Mouse (Mus musculus) Patski (cell line): ENCODE measurements around the gene Bnip3. TPM values are rescaled to one million over a fixed set of nuclear protein-coding genes. Genes with fewer than 3 reads are reported as not detected.

Experiments
- ATAC-seq: fragments of 100-300 bp; one replicate; pipeline ENCODE4 v1.8.0; 2021
- CTCF ChIA-PET: fragments of 350-600 bp; sonication (Branson Sonifier 250); formaldehyde crosslinking; loops from one replicate; lab custom pipeline; 2022; ENCODE audit warnings: inconsistent platforms; lab: Charles Lee
- POLR2A ChIA-PET: fragments of 350-600 bp; sonication (Branson Sonifier 250); formaldehyde crosslinking; loops from one replicate; lab custom pipeline; 2022; ENCODE audit warnings: antibody characterized with exemption, inconsistent platforms; lab: Charles Lee
- DNase-seq: peaks from one replicate; pipeline ENCODE4 v3.0.0-alpha.2; 2011; ENCODE audit warnings: low read depth, low spot score
- H3K27me3 ChIP-seq: fragments of 371-371 bp; one replicate; pipeline ENCODE4 v1.5.1; 2021
- CTCF ChIP-seq: fragments of 100-300 bp; IDR thresholded peaks from one replicate; pipeline ENCODE4 v1.5.1; 2021
- in situ Hi-C: fragments of 300-500 bp; cut with MboI; formaldehyde crosslinking; loops from 3 replicates; pipeline ENCODE4 v1.11.1; 2018; ENCODE audit warnings: low pct_unique_long_range_greater_than_20kb, mixed read lengths
- polyA plus RNA-seq: library from polyadenylated mRNA; unstranded; gene quantifications from one replicate; pipeline ENCODE4 v1.2.3, GENCODE M21; 2021

Bnip3 gene
- polyA plus RNA-seq, 1 experiment from 2014 or later = 130 TPM

GRCm38 (mm10) chr7:138864776-138865175 is 44.5 kb downstream of the Bnip3 start:
- TF ChIP-seq CTCF = no peak
- in situ Hi-C loops = no loop called here
- no peak for ATAC-seq
- ChIA-PET POLR2A (interaction anchor here (0.6 kb wide), 1 partner anchor 545 kb away, joined by 3 read pairs; no protein-coding TSS in a partner anchor), CTCF (interaction anchor here (1.2 kb wide), 1 partner anchor 8 kb away, joined by 3 read pairs; no protein-coding TSS in a partner anchor)
- H3K27me3 ChIP-seq = no peaks in the 10 kb centered on the region
- no peak for DNase-seq

GRCm38 (mm10) chr7:138863950-138864572 is 45.3 kb downstream of the Bnip3 start:
- in situ Hi-C loops = no loop called here
- ATAC-seq (no peak), DNase-seq (no peak)
- no peaks in the 10 kb centered on the region for H3K27me3 ChIP-seq
- ChIA-PET POLR2A (no interaction called here), CTCF (interaction anchor here (1.2 to 1.5 kb wide), 2 partner anchors 9 to 11 kb away, joined by 3 read pairs; no protein-coding TSS in a partner anchor)
- TF ChIP-seq CTCF = no peak

- CTCF ChIA-PET = interaction anchor here (1.0 to 1.4 kb wide), 4 partner anchors 12 to 17 kb away, joined by 3 to 5 read pairs (median 4); no protein-coding TSS in a partner anchor
- TF ChIP-seq CTCF = no peak
- in situ Hi-C loops = no loop called here
- POLR2A ChIA-PET = interaction anchor here (1.0 to 1.5 kb wide), 3 partner anchors 12 to 52 kb away, joined by 3 to 4 read pairs (median 3); no protein-coding TSS in a partner anchor
- peak; percentile 34 for DNase-seq
- H3K27me3 ChIP-seq = no peaks in the 10 kb centered on the region
- peak; percentile 99 for ATAC-seq
Measured at GRCm38 (mm10) chr7:138856670-138857069, 52.6 kb downstream of the Bnip3 start.

DNA sequence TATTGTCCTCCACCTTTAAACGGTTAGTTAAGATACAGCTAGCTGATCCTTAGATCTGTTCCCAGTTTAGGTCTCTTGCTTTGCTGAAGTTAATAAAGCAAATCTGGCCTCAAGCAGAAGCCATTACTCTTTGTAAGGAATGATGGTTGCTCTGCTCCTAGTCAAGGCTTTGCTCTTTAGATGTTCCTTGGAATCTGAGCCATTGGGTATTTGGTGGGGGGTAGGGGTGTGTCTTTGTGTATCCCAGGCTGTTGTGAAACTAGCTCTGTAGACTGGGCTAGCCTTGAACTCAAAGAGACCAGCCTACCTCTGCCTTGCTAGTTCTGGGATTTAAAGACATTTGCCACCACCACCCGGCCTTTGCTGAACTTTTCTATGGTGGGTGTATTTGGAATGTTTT is 55.1 kb downstream of the Bnip3 start:
- ChIA-PET POLR2A (no interaction called here), CTCF (no interaction called here)
- in situ Hi-C loops = no loop called here
- no peak for TF ChIP-seq CTCF
- H3K27me3 ChIP-seq = no peaks in the 10 kb centered on the region
- no peak for ATAC-seq
- DNase-seq = no peak

GRCm38 (mm10) chr7:138853417-138854031 is 55.8 kb downstream of the Bnip3 start:
- CTCF ChIA-PET = interaction anchor here (1.2 to 1.5 kb wide), 2 partner anchors 11 to 55 kb away, joined by 3 read pairs; no protein-coding TSS in a partner anchor
- in situ Hi-C loops = no loop called here
- H3K27me3 ChIP-seq = no peaks in the 10 kb centered on the region
- ATAC-seq (no peak), DNase-seq (no peak)
- TF ChIP-seq CTCF = no peak
- POLR2A ChIA-PET = no interaction called here

DNA sequence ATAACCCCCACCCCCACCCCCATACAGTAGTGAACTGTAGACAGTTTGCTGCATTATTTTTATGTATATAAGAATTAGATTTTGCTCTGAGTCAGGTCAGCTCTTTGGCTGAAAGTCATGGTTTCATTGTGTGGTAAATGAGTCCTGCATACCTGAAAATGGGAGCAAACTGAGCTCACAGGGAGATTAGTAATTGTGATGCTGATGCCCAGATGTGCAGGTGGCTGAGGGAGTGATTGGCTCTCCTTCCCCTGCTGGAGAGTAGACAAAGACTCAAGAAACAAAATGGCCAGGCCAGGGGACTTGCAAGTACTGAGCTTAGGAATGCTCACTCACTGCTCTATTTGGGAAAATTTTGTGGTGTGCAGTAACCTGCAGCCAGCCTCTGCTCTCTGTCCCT is 59.2 kb downstream of the Bnip3 start:
- ChIA-PET POLR2A (no interaction called here), CTCF (interaction anchor here (1.6 kb wide), 1 partner anchor 73 kb away, joined by 4 read pairs; no protein-coding TSS in a partner anchor)
- in situ Hi-C loops = no loop called here
- DNase-seq (no peak), ATAC-seq (no peak)
- TF ChIP-seq CTCF = no peak
- no peaks in the 10 kb centered on the region for H3K27me3 ChIP-seq

DNA sequence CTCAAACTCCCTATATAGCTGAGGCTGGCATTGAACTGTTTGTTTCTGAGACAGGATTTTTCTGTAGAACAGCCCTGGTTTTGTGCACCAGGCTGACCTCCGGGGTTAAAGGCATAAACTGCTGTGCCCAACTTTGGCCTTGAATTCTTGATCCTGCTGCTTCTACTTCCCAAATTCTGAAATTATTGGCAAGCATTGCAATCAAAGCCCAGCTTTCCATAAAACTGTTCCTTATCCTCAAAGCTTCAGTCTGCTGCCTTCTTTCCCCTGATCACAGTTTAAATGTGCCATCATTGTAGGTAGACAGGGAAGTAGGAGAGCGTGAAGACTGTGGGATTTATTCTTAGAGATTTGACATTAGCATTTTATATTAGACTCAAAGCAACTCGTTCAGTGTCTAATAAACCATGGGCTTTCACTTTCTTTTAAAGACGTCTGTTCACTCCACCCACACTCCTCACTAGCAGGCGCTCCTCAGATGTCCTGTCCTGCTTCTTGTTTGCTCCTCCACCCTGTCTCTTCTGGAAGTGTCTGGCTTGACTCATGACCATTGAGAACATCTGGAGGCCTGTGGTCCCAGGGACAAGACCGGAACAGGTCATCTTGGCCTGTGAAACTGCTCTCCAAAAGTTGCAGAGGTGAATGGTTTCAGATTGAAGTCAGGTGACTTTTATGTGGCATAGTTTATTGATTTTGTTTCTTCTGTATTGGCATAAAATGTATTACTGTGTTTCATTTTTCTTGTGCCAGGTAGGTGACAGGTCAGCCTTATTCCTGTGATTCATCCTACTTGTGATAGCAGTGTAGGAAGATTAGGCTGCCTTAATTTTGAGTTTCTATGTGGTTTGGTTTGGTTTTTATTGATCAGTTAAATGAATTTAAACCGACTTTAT is 61.0 kb downstream of the Bnip3 start:
- CTCF ChIA-PET = no interaction called here
- in situ Hi-C loops = loop anchor here (25.0 kb wide), 1 partner anchor 364 kb away; the partner anchor contains the start of genes Lrrc27 and Stk32c
- no peak for ATAC-seq
- H3K27me3 ChIP-seq = no peaks in the 10 kb centered on the region
- no peak for TF ChIP-seq CTCF
- POLR2A ChIA-PET = interaction anchor here (0.6 kb wide), 1 partner anchor 74 kb away, joined by 3 read pairs; no protein-coding TSS in a partner anchor
- DNase-seq = no peak

DNA sequence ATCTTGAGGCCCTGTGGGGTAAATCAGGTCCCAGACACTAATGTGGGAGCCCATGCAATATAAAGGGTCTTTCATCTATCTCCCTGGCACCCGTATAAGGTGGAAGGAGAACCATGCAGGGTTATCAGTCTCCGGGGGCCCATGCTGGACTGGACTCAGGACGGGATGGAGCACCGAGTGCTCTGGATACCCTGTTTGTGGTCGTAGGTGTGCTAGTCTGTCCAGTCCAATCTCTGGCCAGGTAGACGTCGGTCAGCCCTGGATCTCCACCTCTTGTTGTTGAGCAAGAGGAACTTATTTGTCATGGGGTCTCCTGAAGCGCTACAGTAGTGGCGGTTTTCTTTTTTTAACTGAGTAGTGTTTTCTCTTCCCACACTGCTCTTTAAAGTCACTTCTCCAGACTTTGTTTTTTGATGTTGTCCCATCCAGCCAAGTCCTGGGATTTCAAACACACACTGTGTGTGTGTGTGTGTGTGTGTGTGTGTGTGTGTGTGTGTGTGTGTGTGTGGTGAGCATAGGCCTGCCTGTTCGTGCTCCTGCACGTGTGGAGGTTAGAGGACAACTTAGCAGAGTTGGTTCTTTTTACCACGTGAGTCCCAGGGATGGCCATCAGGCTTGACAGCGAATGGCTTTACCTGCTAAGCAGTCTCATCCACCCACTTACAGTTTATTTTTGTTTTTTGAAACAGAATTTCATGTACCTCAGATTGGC is 61.8 kb downstream of the Bnip3 start:
- POLR2A ChIA-PET = no interaction called here
- CTCF ChIA-PET = no interaction called here
- in situ Hi-C loops = loop anchor here (25.0 kb wide), 1 partner anchor 365 kb away; the partner anchor contains the start of genes Lrrc27 and Stk32c
- ATAC-seq (no peak), DNase-seq (no peak)
- TF ChIP-seq CTCF = no peak
- no peaks in the 10 kb centered on the region for H3K27me3 ChIP-seq

DNA sequence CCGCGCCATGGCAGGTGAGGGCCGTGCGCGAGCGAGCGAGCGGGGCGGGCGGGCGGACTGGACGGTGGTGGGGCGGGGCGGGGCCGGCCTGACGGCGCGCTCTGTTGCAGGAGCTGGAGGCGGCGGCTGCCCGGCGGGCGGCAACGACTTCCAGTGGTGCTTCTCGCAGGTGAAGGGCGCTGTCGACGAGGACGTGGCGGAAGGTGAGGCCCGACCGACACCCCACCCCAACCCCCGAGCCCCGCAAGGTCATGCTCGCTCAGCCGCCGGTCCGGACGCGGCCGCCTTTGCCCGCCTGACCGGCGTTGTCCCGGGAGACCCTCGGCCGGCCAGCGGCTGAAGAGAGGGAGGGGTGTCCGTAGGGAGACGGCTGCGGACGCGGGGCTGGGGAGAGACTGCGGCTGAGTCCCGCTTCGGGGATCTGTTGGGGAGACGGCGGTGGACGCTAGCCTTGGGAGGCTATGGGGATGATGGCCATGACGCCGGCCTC is 62.8 kb downstream of the Bnip3 start:
- POLR2A ChIA-PET = interaction anchor here (1.4 kb wide), 1 partner anchor 9 kb away, joined by 4 read pairs; no protein-coding TSS in a partner anchor
- no peaks in the 10 kb centered on the region for H3K27me3 ChIP-seq
- CTCF ChIA-PET = interaction anchor here (1.2 to 6.5 kb wide), 2 partner anchors 64 to 77 kb away, joined by 4 to 74 read pairs; no protein-coding TSS in a partner anchor
- DNase-seq = no peak
- ATAC-seq = peak; percentile 68
- in situ Hi-C loops = loop anchor here (25.0 kb wide), 1 partner anchor 366 kb away; the partner anchor contains the start of genes Lrrc27 and Stk32c
- no peak for TF ChIP-seq CTCF
